Mouse (Mus musculus) neutrophil, adult 65 days (primary cell): ENCODE data around the gene Dnmt3b. TPM values are rescaled to one million over a fixed set of nuclear protein-coding genes. Genes with fewer than 3 reads are reported as not detected.

Experiments used
- total RNA-seq: library from RNA; stranded (reverse); gene quantifications from 2 replicates; pipeline ENCODE4 v1.2.4, GENCODE M21; 2023

Gene Dnmt3b
- total RNA-seq, result 2.0 and 2.3 TPM in 2 replicates

GRCm38 (mm10) chr2:153649298-153650013 is at the start of gene Dnmt3b:
TSS of gene Dnmt3b (plus strand) at chr2:153649450.

GRCm38 (mm10) chr2:153631976-153632870 is 17.0 kb upstream of the Dnmt3b start, which contains the start of gene Commd7:
TSS of gene Commd7 (minus strand) at chr2:153632781.

DNA sequence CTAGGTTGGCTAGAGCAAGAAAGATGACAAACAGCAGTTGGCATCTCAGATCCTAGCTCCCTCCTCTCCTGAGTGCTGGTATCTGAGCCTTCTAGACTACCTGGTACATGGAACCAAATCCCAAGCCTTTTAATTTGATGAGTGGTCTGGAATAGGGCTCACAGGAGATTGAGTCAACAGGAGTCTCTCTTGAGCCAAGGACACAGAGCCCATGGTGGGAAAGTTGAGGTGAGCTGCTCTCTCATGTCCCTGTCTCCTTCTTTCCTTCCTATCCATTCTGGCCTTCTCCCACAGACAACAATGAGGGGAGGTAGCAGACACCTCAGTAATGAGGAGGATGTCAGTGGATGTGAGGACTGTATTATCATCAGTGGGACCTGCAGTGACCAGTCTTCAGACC is 47.1 kb downstream of the Dnmt3b start, which contains the start of gene Dnmt3c:
TSS of gene Dnmt3c (plus strand) at position 301 of the 400 bp plus-strand sequence.

Other genes with a start within 250 kb of the Dnmt3b start
- not detected in 2 replicates for gene 4930404H24Rik, start 156.7 kb upstream of the Dnmt3b start, total RNA-seq
- 2.5 and 3.1 TPM in 2 replicates for gene Nol4l, start 119.5 kb upstream of the Dnmt3b start, total RNA-seq
- gene Commd7, start 16.7 kb upstream of the Dnmt3b start, total RNA-seq, result 22.3 and 32.2 TPM in 2 replicates
- gene Dnmt3c, start 47.2 kb downstream of the Dnmt3b start, total RNA-seq, result not detected in 2 replicates
- gene Mapre1, start 91.8 kb downstream of the Dnmt3b start, total RNA-seq, result 157 and 166 TPM in 2 replicates
- gene Efcab8, start 130.5 kb downstream of the Dnmt3b start, total RNA-seq, result 0.51 and 0.57 TPM in 2 replicates
- not detected in 2 replicates for gene Sun5, start 221.6 kb downstream of the Dnmt3b start, total RNA-seq
- not detected in 2 replicates for gene Bpifb2, start 225.6 kb downstream of the Dnmt3b start, total RNA-seq